Mouse (Mus musculus) midbrain, postnatal 0 days (tissue): ENCODE measurements around the gene Irs1. TPM values are rescaled to one million over a fixed set of nuclear protein-coding genes. Genes with fewer than 3 reads are reported as not detected.

Source experiments
- ATAC-seq: fragments of 200-750 bp; cut with Nextera tagmentation; 2 replicates; pipeline ENCODE4 v1.8.0; 2017; ENCODE audit warnings: moderate number of reproducible peaks, mild to moderate bottlenecking, moderate TSS enrichment, moderate library complexity; ENCODE audit not compliant: low FRiP score
- DNase-seq: peaks from one replicate; pipeline ENCODE4 v3.0.0-alpha.2; 2015; ENCODE audit warnings: low spot score
- H3K27ac ChIP-seq: fragments of 300-500 bp; sonication (generic); 2 replicates; pipeline ENCODE4 v1.5.1; 2014; ENCODE audit warnings: low read depth, mild to moderate bottlenecking, low read length, mixed read lengths
- H3K27me3 ChIP-seq: fragments of 300-500 bp; sonication (generic); 2 replicates; pipeline ENCODE4 v1.6.1; 2014; ENCODE audit warnings: low read length, control low read depth, mixed read lengths; ENCODE audit not compliant: insufficient read depth
- H3K36me3 ChIP-seq: fragments of 300-500 bp; sonication (generic); 2 replicates; pipeline ENCODE4 v1.6.1; 2014; ENCODE audit warnings: low read length, control low read depth, mixed read lengths; ENCODE audit not compliant: insufficient read depth
- H3K4me1 ChIP-seq: fragments of 300-500 bp; sonication (generic); 2 replicates; pipeline ENCODE4 v1.6.1; 2014; ENCODE audit warnings: mild to moderate bottlenecking, control low read depth, antibody characterized with exemption, low read length, mixed read lengths; ENCODE audit not compliant: insufficient read depth
- H3K4me2 ChIP-seq: fragments of 300-500 bp; sonication (generic); 2 replicates; pipeline ENCODE4 v1.6.1; 2014; ENCODE audit warnings: low read depth, mild to moderate bottlenecking, low read length, mixed read lengths; ENCODE audit not compliant: poor library complexity, severe bottlenecking
- H3K4me3 ChIP-seq: fragments of 300-500 bp; sonication (generic); 2 replicates; pipeline ENCODE4 v1.5.1; 2014; ENCODE audit warnings: low read depth, mild to moderate bottlenecking, low read length, moderate library complexity
- H3K9ac ChIP-seq: fragments of 300-500 bp; sonication (generic); replicated peaks from 2 replicates; pipeline ENCODE4 v1.6.1; 2014; ENCODE audit warnings: mild to moderate bottlenecking, low read length, moderate library complexity, mixed read lengths; ENCODE audit not compliant: poor library complexity, severe bottlenecking
- H3K9me3 ChIP-seq: fragments of 300-500 bp; sonication (generic); 2 replicates; pipeline ENCODE4 v1.6.1; 2016; ENCODE audit warnings: low read length, control low read depth
- CTCF ChIP-seq: IDR thresholded peaks from 2 replicates; pipeline ENCODE4 v1.5.1; 2016; ENCODE audit warnings: antibody characterized with exemption, mild to moderate bottlenecking
- WGBS: fragments of 180-500 bp; shearing (Covaris S2); extraction: QIAGEN DNeasy Blood & Tissue Kit; methylation state at CpG from one replicate; pipeline ENCODE4 v1.1.7; 2014; 5-methylcytosine and 5-hydroxymethylcytosine counted together
- polyA plus RNA-seq: library from polyadenylated mRNA; unstranded; fragments of >200 nt; fragmentation: Nextera tagmentation; extraction: Ambion mirVana; gene quantifications from 2 replicates; pipeline ENCODE4 v1.2.1, GENCODE M21; 2015
- total RNA-seq: library from RNA; depleted of rRNA; stranded (reverse); fragments of >200 nt; gene quantifications from 2 replicates; pipeline ENCODE4 v1.2.3, GENCODE M21; 2014

Irs1 gene
- total and polyA plus RNA-seq, 2 experiments from 2014 or later: 5.0 to 61.2 TPM

DNA sequence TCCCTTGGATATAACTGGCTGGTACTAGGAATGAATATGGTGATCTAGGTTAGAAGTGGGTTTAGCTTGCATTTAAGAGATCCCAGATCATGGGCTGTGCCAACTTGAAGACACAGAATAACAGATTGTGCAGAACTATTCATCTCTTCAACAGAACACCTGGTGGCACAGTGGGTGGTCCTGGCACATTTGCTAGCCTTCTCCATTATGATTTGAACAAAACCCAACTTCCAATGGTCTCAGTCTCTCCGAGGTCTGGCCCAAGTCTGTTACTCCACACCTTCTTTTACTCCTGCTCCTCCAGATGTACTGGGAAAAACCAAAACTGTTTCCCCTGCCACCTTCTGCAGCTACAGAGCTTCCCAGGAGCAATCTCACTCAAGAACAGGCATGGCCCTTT lies 28.9 kb downstream of the Irs1 start:
- Histone ChIP-seq H3K36me3 (no peaks in the 10 kb centered on the region), H3K4me1 (no peaks in the 10 kb centered on the region), H3K4me3 (no peak overlapping the region), H3K4me2 (no peak overlapping the region), H3K9ac (no peak overlapping the region), H3K27ac (no peak overlapping the region), H3K27me3 (no peaks in the 10 kb centered on the region), H3K9me3 (no peaks in the 10 kb centered on the region)
- 47% methylated on average over 1 of the region's 1 CpGs for WGBS
- ATAC-seq (no peak), DNase-seq (no peak)
- TF ChIP-seq CTCF: no peak

DNA sequence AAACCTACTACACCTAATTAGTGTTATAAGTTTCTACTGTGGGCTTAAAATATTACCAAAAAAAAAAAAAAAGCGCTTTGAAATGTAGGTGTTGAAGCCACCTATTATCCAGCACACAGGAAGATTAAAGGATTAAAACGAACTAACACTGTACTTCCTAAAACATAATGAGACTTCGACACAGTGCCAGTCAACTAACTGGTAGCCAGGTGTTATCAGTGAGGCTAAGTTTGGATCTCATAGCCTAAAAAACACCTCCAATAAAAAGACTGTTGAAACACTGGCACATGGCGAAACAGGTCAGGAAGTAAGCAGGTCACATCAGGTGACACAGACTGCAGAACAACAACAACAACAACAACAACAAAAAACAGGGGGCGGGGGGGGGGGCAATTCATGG lies 29.6 kb downstream of the Irs1 start:
- no peaks in the 10 kb centered on the region for H3K9me3 ChIP-seq
- no peaks in the 10 kb centered on the region for H3K4me1 ChIP-seq
- no peaks in the 10 kb centered on the region for H3K36me3 ChIP-seq
- ATAC-seq (no peak), DNase-seq (no peak)
- H3K4me2 ChIP-seq: no peak overlapping the region
- no peak overlapping the region for H3K9ac ChIP-seq
- 79% methylated on average over 5 of the region's 5 CpGs for WGBS
- H3K27me3 ChIP-seq: no peaks in the 10 kb centered on the region
- no peak for TF ChIP-seq CTCF
- H3K4me3 ChIP-seq: no peak overlapping the region
- H3K27ac ChIP-seq: no peak overlapping the region

DNA sequence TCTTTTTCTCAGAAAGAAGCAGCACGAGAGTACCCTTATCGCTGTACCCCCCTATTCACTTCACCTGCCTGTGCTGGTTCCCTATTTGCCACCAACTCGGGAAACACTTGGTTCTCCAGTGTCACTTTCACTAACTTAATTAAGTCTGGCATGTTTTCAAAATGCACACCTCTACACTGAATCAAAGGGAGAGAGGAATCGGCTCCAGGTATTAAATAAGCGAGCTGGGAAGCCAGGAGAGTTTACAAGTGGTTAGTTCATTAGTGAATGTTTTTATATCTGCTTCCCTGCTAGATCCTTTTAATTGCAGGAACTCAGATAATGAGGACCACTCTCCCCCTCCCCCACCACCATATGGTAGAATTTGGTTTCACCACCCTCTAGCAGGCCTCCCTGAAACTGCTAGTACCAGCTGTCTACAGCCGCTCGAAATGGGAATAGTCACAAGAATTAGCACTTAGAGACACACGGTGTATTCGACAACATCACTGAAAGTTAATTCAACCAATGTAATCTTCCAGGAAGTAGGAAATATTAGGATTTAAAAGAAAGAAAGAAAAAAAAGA lies 30.1 kb downstream of the Irs1 start:
- Histone ChIP-seq H3K9ac (no peak overlapping the region), H3K36me3 (no peaks in the 10 kb centered on the region), H3K27ac (no peak overlapping the region), H3K9me3 (no peaks in the 10 kb centered on the region), H3K4me2 (no peak overlapping the region), H3K27me3 (no peaks in the 10 kb centered on the region), H3K4me1 (no peaks in the 10 kb centered on the region), H3K4me3 (no peak overlapping the region)
- no peak for ATAC-seq
- 63% methylated on average over 9 of the region's 9 CpGs for WGBS
- peak; percentile 57 for DNase-seq
- no peak for TF ChIP-seq CTCF

DNA sequence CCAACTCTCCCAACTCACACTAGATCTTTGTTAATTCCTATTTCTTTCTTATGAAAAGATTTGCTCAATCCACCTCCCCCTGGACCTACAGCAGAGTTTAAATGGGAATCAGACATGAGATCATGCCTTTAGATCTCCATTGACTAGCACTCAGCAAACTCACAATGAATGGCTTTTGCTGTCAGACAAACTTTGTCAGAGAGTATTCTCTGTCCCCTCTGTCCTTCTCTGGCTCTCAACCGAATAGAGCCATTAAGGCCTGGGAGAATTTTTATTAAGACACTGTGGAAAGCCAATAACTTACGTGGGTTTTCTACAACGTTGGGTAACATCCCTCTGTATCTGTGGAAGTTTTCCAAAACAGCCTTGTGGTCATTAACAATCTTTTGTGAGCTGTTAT lies 31.2 kb downstream of the Irs1 start:
- Histone ChIP-seq H3K27me3 (no peaks in the 10 kb centered on the region), H3K9me3 (no peaks in the 10 kb centered on the region), H3K4me2 (no peak overlapping the region), H3K36me3 (no peaks in the 10 kb centered on the region), H3K27ac (no peak overlapping the region), H3K9ac (no peak overlapping the region), H3K4me3 (no peak overlapping the region), H3K4me1 (no peaks in the 10 kb centered on the region)
- peak; percentile 37 for DNase-seq
- no peak for TF ChIP-seq CTCF
- no peak for ATAC-seq
- WGBS: 56% methylated on average over 3 of the region's 3 CpGs

DNA sequence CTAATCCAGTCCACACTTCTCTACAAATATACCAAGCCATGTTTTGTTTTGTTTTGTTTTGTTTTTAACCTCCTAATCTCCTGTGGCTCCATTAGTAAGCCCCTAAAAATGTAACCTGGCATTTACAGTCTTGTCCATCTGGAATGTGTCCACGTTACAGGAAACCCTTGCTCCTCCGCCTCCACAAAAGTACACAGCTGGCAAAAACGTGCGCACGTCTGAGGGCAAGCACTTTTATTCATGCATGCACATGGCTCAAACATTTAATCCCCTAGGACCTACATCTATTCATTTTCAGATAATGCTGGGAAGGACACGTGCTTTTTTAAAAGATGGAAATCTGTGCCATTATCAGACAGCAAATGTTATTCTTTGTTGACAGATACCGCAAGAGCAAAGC lies 32.9 kb downstream of the Irs1 start:
- H3K27me3 ChIP-seq: no peaks in the 10 kb centered on the region
- 42% methylated on average over 7 of the region's 7 CpGs for WGBS

DNA sequence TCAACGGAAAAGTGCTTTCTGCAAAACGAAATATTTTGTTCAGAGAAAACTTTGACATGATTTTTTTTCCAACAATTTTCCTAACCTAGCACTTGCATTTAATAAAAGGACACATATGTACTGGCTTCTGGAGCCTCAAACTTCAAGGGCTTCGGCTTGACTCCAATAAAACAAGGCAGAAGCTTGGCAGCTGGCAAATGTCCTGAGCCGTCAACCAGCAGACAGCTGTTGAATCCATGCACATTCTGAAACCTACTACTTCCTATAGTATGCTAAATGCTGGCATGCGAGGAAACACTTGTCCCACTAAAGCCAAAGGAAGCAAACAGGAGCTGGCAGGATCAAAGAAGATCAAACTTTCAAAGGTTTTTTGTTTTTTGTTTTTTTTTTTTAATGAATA lies 33.8 kb downstream of the Irs1 start:
- WGBS: 65% methylated on average over 5 of the region's 5 CpGs
- H3K36me3 ChIP-seq: no peaks in the 10 kb centered on the region
- H3K9me3 ChIP-seq: no peaks in the 10 kb centered on the region
- H3K4me1 ChIP-seq: no peaks in the 10 kb centered on the region
- H3K4me3 ChIP-seq: no peak overlapping the region
- no peak overlapping the region for H3K9ac ChIP-seq
- DNase-seq (peak; percentile 49), ATAC-seq (no peak)
- H3K27me3 ChIP-seq: no peaks in the 10 kb centered on the region
- H3K4me2 ChIP-seq: no peak overlapping the region
- TF ChIP-seq CTCF: no peak
- H3K27ac ChIP-seq: no peak overlapping the region

More for the DNA sequence above, 32.9 kb downstream of the Irs1 start:
- Histone ChIP-seq H3K27ac (no peak overlapping the region), H3K36me3 (no peaks in the 10 kb centered on the region), H3K9me3 (no peaks in the 10 kb centered on the region), H3K9ac (no peak overlapping the region), H3K4me1 (no peaks in the 10 kb centered on the region), H3K4me3 (no peak overlapping the region), H3K4me2 (no peak overlapping the region)
- no peak for DNase-seq
- TF ChIP-seq CTCF: no peak
- ATAC-seq: no peak
